Mouse (Mus musculus) cerebellum, adult 9-11 months (tissue): ENCODE results near the gene Lamtor2.
A peak's percentile ranks its signal among the peaks of the same experiment; 100 is the strongest.

Experiments
- DNase-seq: peaks from one replicate; pipeline ENCODE4 v3.0.0; 2022

Lamtor2 gene

GRCm38 (mm10) chr3:88523027-88523426, 29.8 kb downstream of the Lamtor2 start:
- no peak for DNase-seq

GRCm38 (mm10) chr3:88521803-88522331, 31.0 kb downstream of the Lamtor2 start:
- peak; percentile 50 for DNase-seq

- no peak for DNase-seq
Measured at GRCm38 (mm10) chr3:88521156-88521555, 31.7 kb downstream of the Lamtor2 start.

- DNase-seq, result no peak
Measured at GRCm38 (mm10) chr3:88520078-88520477, 32.8 kb downstream of the Lamtor2 start.

GRCm38 (mm10) chr3:88518411-88518810, 34.5 kb downstream of the Lamtor2 start:
- DNase-seq, result no peak

GRCm38 (mm10) chr3:88516407-88516806, 36.5 kb downstream of the Lamtor2 start:
- DNase-seq, result no peak

- no peak for DNase-seq
Measured at GRCm38 (mm10) chr3:88515095-88515386, 37.8 kb downstream of the Lamtor2 start.

- DNase-seq, result no peak
Measured at GRCm38 (mm10) chr3:88514231-88515094, 38.4 kb downstream of the Lamtor2 start.

- no peak for DNase-seq
Measured at GRCm38 (mm10) chr3:88513546-88514115, 39.2 kb downstream of the Lamtor2 start.

- DNase-seq, result no peak
Measured at GRCm38 (mm10) chr3:88512896-88513545, 39.9 kb downstream of the Lamtor2 start.

- DNase-seq, result no peak
Measured at GRCm38 (mm10) chr3:88512141-88512895, 40.6 kb downstream of the Lamtor2 start.

GRCm38 (mm10) chr3:88511559-88511958, 41.3 kb downstream of the Lamtor2 start:
- no peak for DNase-seq

GRCm38 (mm10) chr3:88510421-88511289, 42.2 kb downstream of the Lamtor2 start:
- DNase-seq, result no peak

- peak; percentile 95 for DNase-seq
Measured at GRCm38 (mm10) chr3:88509692-88510420, 43.0 kb downstream of the Lamtor2 start, which contains the start of gene Lmna. Gene Lmna, minus strand, starts transcription at chr3:88509956.

GRCm38 (mm10) chr3:88509250-88509649, 43.6 kb downstream of the Lamtor2 start:
- DNase-seq, result no peak

- DNase-seq, result no peak
Measured at GRCm38 (mm10) chr3:88505765-88506164, 47.1 kb downstream of the Lamtor2 start.

GRCm38 (mm10) chr3:88505081-88505480, 47.8 kb downstream of the Lamtor2 start:
- no peak for DNase-seq

- DNase-seq, result no peak
Measured at GRCm38 (mm10) chr3:88503881-88504746, 48.8 kb downstream of the Lamtor2 start.

- no peak for DNase-seq
Measured at GRCm38 (mm10) chr3:88503505-88503863, 49.4 kb downstream of the Lamtor2 start.
